Mouse (Mus musculus): ENCODE results near the gene Tcaf3.

The Tcaf3 gene

GRCm38 (mm10) chr6:42542036-42543031 lies 55.2 kb downstream of the Tcaf3 start:
- DNase-seq (ENCODE audit: low read depth, low spot score) = no peak

GRCm38 (mm10) chr6:42540681-42541080 lies 56.8 kb downstream of the Tcaf3 start:
- no peak for DNase-seq (ENCODE audit: low read depth, low spot score)

DNA sequence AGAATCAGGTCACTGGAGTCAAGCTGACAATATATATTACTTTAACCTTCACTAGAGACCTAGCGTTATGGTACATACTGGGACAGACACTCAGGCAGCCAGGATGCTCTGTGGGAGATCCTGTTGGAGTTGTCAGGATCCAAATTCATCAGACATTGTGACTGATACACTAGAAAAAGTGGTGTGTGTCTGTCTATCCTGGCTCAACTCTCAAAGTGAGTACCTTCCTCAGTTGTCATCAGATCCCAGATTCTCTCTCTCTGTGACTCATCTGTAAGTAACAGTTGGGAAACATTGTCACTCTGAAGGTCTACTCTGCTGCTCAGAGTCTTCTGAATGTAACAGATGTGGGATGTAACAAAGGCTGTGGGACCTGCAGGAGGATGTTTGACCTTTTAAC lies 57.8 kb downstream of the Tcaf3 start:
- no peak for DNase-seq (ENCODE audit: low read depth, low spot score)
